Mouse (Mus musculus) kidney, adult 2 months (tissue): ENCODE measurements at regions not wholly inside any gene's neighbourhood (a gene's known extent, or its start where the extent isn't known, plus 50 kb on each side); places are given as distances from the start of the nearest gene placed in this dataset.

ENCODE experiments used
- CTCF ChIP-seq: fragments of 200-500 bp; conservative IDR thresholded peaks from 2 replicates; pipeline ENCODE4 v1.5.1; 2011; ENCODE audit warnings: low read depth, mild to moderate bottlenecking, control low read depth, low read length, moderate library complexity, mixed read lengths; ENCODE audit not compliant: insufficient read depth, insufficient read length
- POLR2A ChIP-seq: fragments of 200-500 bp; IDR thresholded peaks from one replicate; pipeline ENCODE4 v1.6.1; 2011; ENCODE audit warnings: low read depth, low read length, control low read depth

- TF ChIP-seq POLR2A = no peak
- TF ChIP-seq CTCF = no peak
Measured at GRCm38 (mm10) chr4:91071263-91071662, 329.3 kb downstream of the Elavl2 start.
